Comparison of ENCODE assay signal across 8 mouse cellular contexts in genomic region chr11:98964201-98964615, GRCm38 (mm10). TPM values are rescaled to one million over a fixed set of nuclear protein-coding genes. Genes with fewer than 3 reads are reported as not detected.
A peak's percentile ranks its signal among the peaks of the same experiment; 100 is the strongest.
DNase-seq lines count a peak whose midpoint lies in the region; ATAC-seq and TF ChIP-seq lines count a peak whose summit lies in the region.

No protein-coding gene starts in this region.

- peak overlapping the region; percentile 100 for H3K4me2 ChIP-seq in kidney, postnatal 0 days (ENCODE audit: low read length)
- H3K4me2 ChIP-seq in embryonic facial prominence, embryonic 12.5 days (replicated peaks) = peak overlapping the region; percentile 99
- H3K4me2 ChIP-seq in hindbrain, embryonic 16.5 days (ENCODE audit: low read length) = peak overlapping the region; percentile 99
- peak overlapping the region; percentile 91; the same call in 1 of the 2 replicates for H3K4me2 ChIP-seq in midbrain, embryonic 15.5 days

- no peaks in the 10 kb centered on the region for H3K27me3 ChIP-seq in kidney, postnatal 0 days (ENCODE audit: insufficient read depth, low read length)
- no peaks in the 10 kb centered on the region for H3K27me3 ChIP-seq in embryonic facial prominence, embryonic 12.5 days
- no peaks in the 10 kb centered on the region for H3K27me3 ChIP-seq in hindbrain, embryonic 16.5 days (replicated peaks; ENCODE audit: control insufficient read depth, insufficient read depth, low read length)
- peaks cover 15% of the 10 kb centered on the region for H3K27me3 ChIP-seq in midbrain, embryonic 15.5 days (replicated peaks)

- TF ChIP-seq CTCF in kidney, postnatal 0 days (IDR thresholded peaks at IDR 0.05; ENCODE audit: low read depth) = no peak

- 23% methylated on average over 6 of the region's 6 CpGs for WGBS in kidney, postnatal 0 days
- WGBS in embryonic facial prominence, embryonic 12.5 days = 20% methylated on average over 6 of the region's 6 CpGs
- WGBS in hindbrain, embryonic 16.5 days = 12% methylated on average over 6 of the region's 6 CpGs
- 31% methylated on average over 6 of the region's 6 CpGs for WGBS in midbrain, embryonic 15.5 days

- peaks cover 18% of the 10 kb centered on the region; the same call in 1 of the 2 replicates for H3K36me3 ChIP-seq in kidney, postnatal 0 days (ENCODE audit: insufficient read depth, low read length)
- H3K36me3 ChIP-seq in embryonic facial prominence, embryonic 12.5 days = peaks cover 13% of the 10 kb centered on the region
- no peaks in the 10 kb centered on the region for H3K36me3 ChIP-seq in hindbrain, embryonic 16.5 days (ENCODE audit: control insufficient read depth, insufficient read depth, low read length)
- no peaks in the 10 kb centered on the region for H3K36me3 ChIP-seq in midbrain, embryonic 15.5 days (replicated peaks)

- DNase-seq in kidney, postnatal 0 days (ENCODE audit: low spot score) = no peak
- DNase-seq in kidney, adult 18-20 months = no peak
- DNase-seq in embryo, embryonic 10 days (ENCODE audit: low spot score) = no peak
- DNase-seq in ovary, postnatal 14 days (ENCODE audit: low spot score) = no peak
- no peak for DNase-seq in layer of hippocampus, adult 11-12 months (ENCODE audit: low spot score)

- ATAC-seq in kidney, postnatal 0 days (replicated peaks; ENCODE audit: low FRiP score, low read depth) = no peak
- no peak for ATAC-seq in embryonic facial prominence, embryonic 12.5 days (ENCODE audit: insufficient number of reproducible peaks, insufficient read depth, low FRiP score, low TSS enrichment)
- no peak for ATAC-seq in hindbrain, embryonic 16.5 days
- ATAC-seq in midbrain, embryonic 15.5 days (replicated peaks) = no peak

- no peaks in the 10 kb centered on the region for H3K9me3 ChIP-seq in kidney, postnatal 0 days (replicated peaks; ENCODE audit: low read length)
- no peaks in the 10 kb centered on the region for H3K9me3 ChIP-seq in embryonic facial prominence, embryonic 12.5 days
- H3K9me3 ChIP-seq in hindbrain, embryonic 16.5 days (ENCODE audit: control insufficient read depth, low read length) = no peaks in the 10 kb centered on the region
- no peaks in the 10 kb centered on the region for H3K9me3 ChIP-seq in midbrain, embryonic 15.5 days

- H3K4me1 ChIP-seq in kidney, postnatal 0 days (replicated peaks; ENCODE audit: insufficient read depth, low read length) = peaks cover 69% of the 10 kb centered on the region
- peaks cover 98% of the 10 kb centered on the region for H3K4me1 ChIP-seq in embryonic facial prominence, embryonic 12.5 days
- H3K4me1 ChIP-seq in hindbrain, embryonic 16.5 days (ENCODE audit: control insufficient read depth, insufficient read depth, low read depth, low read length) = peaks cover 93% of the 10 kb centered on the region
- peaks cover 100% of the 10 kb centered on the region for H3K4me1 ChIP-seq in midbrain, embryonic 15.5 days

- H3K4me3 ChIP-seq in kidney, postnatal 0 days (replicated peaks; ENCODE audit: low read depth, low read length) = peak overlapping the region; percentile 80
- H3K4me3 ChIP-seq in embryonic facial prominence, embryonic 12.5 days = peak overlapping the region; percentile 57
- H3K4me3 ChIP-seq in hindbrain, embryonic 16.5 days (ENCODE audit: low read length) = peak overlapping the region; percentile 65
- H3K4me3 ChIP-seq in midbrain, embryonic 15.5 days = no peak overlapping the region

- peak overlapping the region; percentile 88 for H3K27ac ChIP-seq in kidney, postnatal 0 days
- H3K27ac ChIP-seq in embryonic facial prominence, embryonic 12.5 days = peak overlapping the region; percentile 94
- H3K27ac ChIP-seq in hindbrain, embryonic 16.5 days (ENCODE audit: low read depth, low read length) = peak overlapping the region; percentile 71
- H3K27ac ChIP-seq in midbrain, embryonic 15.5 days = 0 out of 2 replicates have a peak overlapping the region, but pooled peaks have one; percentile 17

- H3K9ac ChIP-seq in kidney, postnatal 0 days (ENCODE audit: low read depth, low read length) = peak overlapping the region; percentile 77; the same call in 1 of the 2 replicates
- peak overlapping the region; percentile 45 for H3K9ac ChIP-seq in embryonic facial prominence, embryonic 12.5 days
- peak overlapping the region; percentile 47 for H3K9ac ChIP-seq in hindbrain, embryonic 16.5 days (ENCODE audit: low read depth, low read length)
- no peak overlapping the region for H3K9ac ChIP-seq in midbrain, embryonic 15.5 days

RNA-seq across cellular contexts. Expression of gene Gjd3, which starts 18.6 kb away (rescaled TPM):
- polyA plus RNA-seq in kidney, postnatal 0 days (2015; fragmentation: Nextera tagmentation; extraction: Ambion mirVana) = 1.1 and 1.6 TPM in 2 replicates
- 0.73 and 1.4 TPM in 2 replicates for polyA plus RNA-seq in embryonic facial prominence, embryonic 12.5 days (2016; fragmentation: Nextera tagmentation; extraction: Ambion mirVana)
- polyA plus RNA-seq in hindbrain, embryonic 16.5 days (2015; fragmentation: Nextera tagmentation; extraction: Ambion mirVana) = 2.0 and 3.0 TPM in 2 replicates
- 1.4 and 2.4 TPM in 2 replicates for polyA plus RNA-seq in midbrain, embryonic 15.5 days (2015; fragmentation: Nextera tagmentation; extraction: Ambion mirVana)

RNA-seq across cellular contexts. Expression of gene Rara, which starts 36.6 kb away (rescaled TPM):
- 25.7 and 26.3 TPM in 2 replicates for polyA plus RNA-seq in kidney, postnatal 0 days (2015; fragmentation: Nextera tagmentation; extraction: Ambion mirVana)
- polyA plus RNA-seq in embryonic facial prominence, embryonic 12.5 days (2016; fragmentation: Nextera tagmentation; extraction: Ambion mirVana) = 48.8 and 49.2 TPM in 2 replicates
- 12.1 and 16.7 TPM in 2 replicates for polyA plus RNA-seq in hindbrain, embryonic 16.5 days (2015; fragmentation: Nextera tagmentation; extraction: Ambion mirVana)
- 9.7 and 10.5 TPM in 2 replicates for polyA plus RNA-seq in midbrain, embryonic 15.5 days (2015; fragmentation: Nextera tagmentation; extraction: Ambion mirVana)

RNA-seq across cellular contexts. Expression of gene Cdc6, which starts 56.6 kb away (rescaled TPM):
- 12.3 and 15.5 TPM in 2 replicates for polyA plus RNA-seq in kidney, postnatal 0 days (2015; fragmentation: Nextera tagmentation; extraction: Ambion mirVana)
- 33.1 and 34.7 TPM in 2 replicates for polyA plus RNA-seq in embryonic facial prominence, embryonic 12.5 days (2016; fragmentation: Nextera tagmentation; extraction: Ambion mirVana)
- polyA plus RNA-seq in hindbrain, embryonic 16.5 days (2015; fragmentation: Nextera tagmentation; extraction: Ambion mirVana) = 4.6 and 6.3 TPM in 2 replicates
- 3.9 and 4.2 TPM in 2 replicates for polyA plus RNA-seq in midbrain, embryonic 15.5 days (2015; fragmentation: Nextera tagmentation; extraction: Ambion mirVana)

RNA-seq across cellular contexts. Expression of gene Top2a, which starts 59.8 kb away (rescaled TPM):
- 70.5 and 85.9 TPM in 2 replicates for polyA plus RNA-seq in kidney, postnatal 0 days (2015; fragmentation: Nextera tagmentation; extraction: Ambion mirVana)
- 288 and 289 TPM in 2 replicates for polyA plus RNA-seq in embryonic facial prominence, embryonic 12.5 days (2016; fragmentation: Nextera tagmentation; extraction: Ambion mirVana)
- polyA plus RNA-seq in hindbrain, embryonic 16.5 days (2015; fragmentation: Nextera tagmentation; extraction: Ambion mirVana) = 33.1 and 44.9 TPM in 2 replicates
- polyA plus RNA-seq in midbrain, embryonic 15.5 days (2015; fragmentation: Nextera tagmentation; extraction: Ambion mirVana) = 31.8 and 33.9 TPM in 2 replicates

Comparison
In these comparisons a context has a peak if more than half of its experiments do, and no peak if none do; other contexts are left out.
1. H3K27ac ChIP-seq: peak in every context shown above with its lines; median percentile 94 in embryonic facial prominence, embryonic 12.5 days; 88 in kidney, postnatal 0 days; 71 in hindbrain, embryonic 16.5 days; 17 in midbrain, embryonic 15.5 days.